Mouse (Mus musculus) liver, postnatal 0 days (tissue): ENCODE results near the gene Mfrp. TPM values are rescaled to one million over a fixed set of nuclear protein-coding genes. Genes with fewer than 3 reads are reported as not detected.

Experiments used
- ATAC-seq: fragments of 200-750 bp; cut with Nextera tagmentation; 2 replicates; pipeline ENCODE4 v1.8.0; 2017; ENCODE audit warnings: mild to moderate bottlenecking, moderate library complexity
- DNase-seq: peaks from one replicate; pipeline ENCODE4 v3.0.0-alpha.2; 2016
- H3K27ac ChIP-seq: fragments of 300-500 bp; sonication (generic); 2 replicates; pipeline ENCODE4 v1.5.1; 2014; ENCODE audit warnings: antibody characterized with exemption, moderate library complexity, mild to moderate bottlenecking, low read depth
- H3K27me3 ChIP-seq: fragments of 300-500 bp; sonication (generic); 2 replicates; pipeline ENCODE4 v1.6.1; 2014; ENCODE audit warnings: low read length, control low read depth, mixed read lengths; ENCODE audit not compliant: insufficient read depth
- H3K36me3 ChIP-seq: fragments of 300-500 bp; sonication (generic); replicated peaks from 2 replicates; pipeline ENCODE4 v1.6.1; 2014; ENCODE audit warnings: mild to moderate bottlenecking, control low read depth, low read length, moderate library complexity, mixed read lengths; ENCODE audit not compliant: insufficient read depth
- H3K4me1 ChIP-seq: fragments of 300-500 bp; sonication (generic); 2 replicates; pipeline ENCODE4 v1.6.1; 2014; ENCODE audit warnings: antibody characterized with exemption, mild to moderate bottlenecking, control low read depth; ENCODE audit not compliant: insufficient read depth
- H3K4me2 ChIP-seq: fragments of 300-500 bp; sonication (generic); 2 replicates; pipeline ENCODE4 v1.6.1; 2014; ENCODE audit warnings: low read depth, mild to moderate bottlenecking, low read length, moderate library complexity, mixed read lengths
- H3K4me3 ChIP-seq: fragments of 300-500 bp; sonication (generic); 2 replicates; pipeline ENCODE4 v1.5.1; 2014; ENCODE audit warnings: low read depth, low read length
- H3K9ac ChIP-seq: fragments of 300-500 bp; sonication (generic); replicated peaks from 2 replicates; pipeline ENCODE4 v1.6.1; 2014; ENCODE audit warnings: mild to moderate bottlenecking, moderate library complexity
- H3K9me3 ChIP-seq: fragments of 300-500 bp; sonication (generic); 2 replicates; pipeline ENCODE4 v1.6.1; 2016; ENCODE audit warnings: mild to moderate bottlenecking, control low read depth, low read length, mixed read lengths
- CTCF ChIP-seq: sonication (generic); IDR thresholded peaks from 2 replicates; pipeline ENCODE4 v1.5.1; 2016; ENCODE audit warnings: antibody characterized with exemption, low read depth
- EP300 ChIP-seq: IDR thresholded peaks from 2 replicates; pipeline ENCODE4 v1.6.1; 2016; ENCODE audit warnings: antibody characterized with exemption, low read depth, mild to moderate bottlenecking
- WGBS: fragments of 180-500 bp; shearing (Covaris S2); extraction: QIAGEN DNeasy Blood & Tissue Kit; methylation state at CpG from one replicate; pipeline ENCODE4 v1.1.7; 2014; ENCODE audit not compliant: insufficient replicate concordance; 5-methylcytosine and 5-hydroxymethylcytosine counted together
- polyA plus RNA-seq: library from polyadenylated mRNA; unstranded; fragments of >200 nt; fragmentation: Nextera tagmentation; extraction: Ambion mirVana; gene quantifications from 2 replicates; pipeline ENCODE4 v1.2.1, GENCODE M21; 2015

The Mfrp gene
- polyA plus RNA-seq, 1 experiment from 2014 or later, result not detected

- Histone ChIP-seq H3K4me1 (peaks cover 9% of the 10 kb centered on the region; the same call in 1 of the 2 replicates), H3K27ac (no peak overlapping the region), H3K4me2 (no peak overlapping the region), H3K9me3 (no peaks in the 10 kb centered on the region), H3K27me3 (0 out of 2 replicates have a peak, but pooled peaks cover 3% of the 10 kb centered on the region), H3K36me3 (no peaks in the 10 kb centered on the region), H3K4me3 (no peak overlapping the region), H3K9ac (no peak overlapping the region)
- ATAC-seq (no peak), DNase-seq (no peak)
- WGBS, result 58% methylated on average over 6 of the region's 6 CpGs
- peak; percentile 71 for TF ChIP-seq CTCF
- no peak for TF ChIP-seq EP300
These were observed 22.8 kb downstream of the Mfrp start for GRCm38 (mm10) chr9:44124317-44124716.

DNA sequence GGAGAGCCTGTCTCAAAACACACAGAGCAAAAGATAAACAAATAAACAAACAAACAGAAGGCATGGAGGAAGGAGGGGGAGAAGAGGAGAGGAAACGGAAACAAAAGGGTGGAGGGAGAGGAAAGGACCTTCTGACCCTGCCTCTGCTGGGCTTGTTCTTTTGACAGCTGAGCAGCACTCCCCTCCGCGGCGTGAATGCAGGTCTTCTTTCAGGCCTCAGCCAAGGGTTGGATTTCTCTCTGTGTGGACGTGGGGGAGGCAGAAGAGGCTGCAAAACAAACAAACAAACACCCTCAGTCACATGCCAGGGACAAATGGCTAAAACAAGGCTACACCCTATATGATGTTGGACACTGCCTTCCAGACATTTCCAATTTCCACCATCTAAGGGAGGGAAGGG, 23.5 kb downstream of the Mfrp start:
- 0 out of 2 replicates have a peak, but pooled peaks cover 3% of the 10 kb centered on the region for H3K27me3 ChIP-seq
- no peak for ATAC-seq
- H3K9ac ChIP-seq, result no peak overlapping the region
- peaks cover 13% of the 10 kb centered on the region for H3K4me1 ChIP-seq
- H3K4me2 ChIP-seq, result no peak overlapping the region
- H3K9me3 ChIP-seq, result no peaks in the 10 kb centered on the region
- DNase-seq, result no peak
- no peak overlapping the region for H3K27ac ChIP-seq
- TF ChIP-seq EP300 (no peak), CTCF (no peak)
- no peaks in the 10 kb centered on the region for H3K36me3 ChIP-seq
- H3K4me3 ChIP-seq, result no peak overlapping the region
- WGBS, result 61% methylated on average over 5 of the region's 5 CpGs

DNA sequence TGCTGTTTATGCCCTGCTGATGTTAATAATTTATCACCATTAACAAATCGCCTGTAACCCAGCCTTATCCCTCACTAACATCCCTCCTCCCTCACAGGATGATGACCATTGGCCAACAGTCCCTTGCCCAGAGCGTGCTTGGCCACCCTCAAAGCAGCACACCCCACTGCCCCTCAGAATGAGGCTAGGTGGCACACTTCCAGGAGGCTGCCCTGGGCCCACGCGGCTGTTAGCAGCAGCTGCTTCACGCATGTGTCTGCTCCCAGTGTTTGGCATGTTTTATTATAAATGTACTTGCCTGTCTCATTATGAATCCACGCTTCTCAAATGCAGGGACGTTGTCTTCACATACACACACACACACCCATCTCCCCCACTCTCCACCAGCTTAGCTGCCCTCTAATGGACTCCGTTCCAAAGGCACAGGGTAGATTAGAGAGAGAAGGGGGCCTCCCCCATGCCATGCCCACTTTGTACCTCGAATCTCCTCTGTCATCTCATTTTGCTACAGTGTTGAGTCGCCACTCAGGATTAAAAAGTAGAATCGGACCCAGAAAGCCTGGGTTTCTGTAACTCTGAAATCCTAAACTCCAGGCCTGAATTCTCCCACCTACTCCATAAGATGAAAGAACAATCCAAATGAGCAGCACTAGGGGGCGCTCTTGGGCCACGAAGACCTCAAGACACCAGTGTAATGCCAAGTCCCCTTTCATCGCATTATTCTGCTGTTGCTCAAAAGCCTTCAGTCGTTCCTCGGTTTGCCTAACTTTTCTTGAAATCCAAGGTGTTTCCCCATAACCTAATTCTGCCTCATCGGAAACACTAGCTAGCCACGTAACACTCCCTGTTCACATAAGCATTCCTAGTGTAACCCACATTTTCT, 24.3 kb downstream of the Mfrp start:
- H3K4me3 ChIP-seq, result peak overlapping the region; percentile 9; the same call in 1 of the 2 replicates
- peak; percentile 43 for ATAC-seq
- H3K9ac ChIP-seq, result no peak overlapping the region
- no peaks in the 10 kb centered on the region for H3K36me3 ChIP-seq
- TF ChIP-seq EP300 (no peak), CTCF (peak; percentile 93)
- peak; percentile 87 for DNase-seq
- 34% methylated on average over 18 of the region's 18 CpGs for WGBS
- H3K27me3 ChIP-seq, result peaks cover 8% of the 10 kb centered on the region; the same call in 1 of the 2 replicates
- no peaks in the 10 kb centered on the region for H3K9me3 ChIP-seq
- H3K4me2 ChIP-seq, result peak overlapping the region; percentile 53
- H3K4me1 ChIP-seq, result peaks cover 20% of the 10 kb centered on the region
- peak overlapping the region; percentile 68; the same call in 1 of the 2 replicates for H3K27ac ChIP-seq

DNA sequence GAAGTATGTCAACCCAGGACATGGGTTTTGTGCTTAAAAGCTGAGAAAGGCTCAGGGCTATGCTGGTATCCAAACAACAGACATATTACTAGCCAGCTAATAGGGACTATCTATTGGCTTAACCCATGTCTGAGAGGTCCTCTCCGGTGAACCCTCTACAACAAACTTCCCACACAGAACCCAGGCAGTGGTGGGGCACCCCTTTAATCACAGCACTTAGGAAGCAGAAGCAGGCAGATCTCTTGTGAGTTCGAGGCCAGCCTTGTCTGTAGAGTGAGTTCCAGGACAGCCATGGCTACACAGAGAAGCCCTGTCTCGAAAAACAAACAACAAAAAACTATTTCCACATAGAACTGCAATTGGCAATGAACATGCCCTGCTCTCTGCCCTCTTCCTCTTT, 25.2 kb downstream of the Mfrp start:
- 59% methylated on average over 3 of the region's 3 CpGs for WGBS
- DNase-seq, result no peak
- no peaks in the 10 kb centered on the region for H3K36me3 ChIP-seq
- H3K27ac ChIP-seq, result peak overlapping the region; percentile 68
- peaks cover 20% of the 10 kb centered on the region for H3K4me1 ChIP-seq
- peaks cover 16% of the 10 kb centered on the region for H3K27me3 ChIP-seq
- ATAC-seq, result no peak
- no peak for TF ChIP-seq EP300
- no peak for TF ChIP-seq CTCF
- no peak overlapping the region for H3K9ac ChIP-seq
- peak overlapping the region; percentile 9; the same call in 1 of the 2 replicates for H3K4me3 ChIP-seq
- H3K4me2 ChIP-seq, result 0 out of 2 replicates have a peak overlapping the region, but pooled peaks have one; percentile 53
- H3K9me3 ChIP-seq, result no peaks in the 10 kb centered on the region

GRCm38 (mm10) chr9:44127351-44127801, 25.8 kb downstream of the Mfrp start:
- Histone ChIP-seq H3K4me1 (peaks cover 20% of the 10 kb centered on the region), H3K36me3 (no peaks in the 10 kb centered on the region), H3K9me3 (no peaks in the 10 kb centered on the region), H3K27me3 (peaks cover 19% of the 10 kb centered on the region), H3K4me3 (no peak overlapping the region), H3K4me2 (no peak overlapping the region), H3K9ac (no peak overlapping the region), H3K27ac (peak overlapping the region; percentile 68)
- ATAC-seq (no peak), DNase-seq (no peak)
- WGBS, result 59% methylated on average over 3 of the region's 3 CpGs
- no peak for TF ChIP-seq CTCF
- no peak for TF ChIP-seq EP300

GRCm38 (mm10) chr9:44129633-44130032, 28.1 kb downstream of the Mfrp start:
- H3K27ac ChIP-seq, result peak overlapping the region; percentile 81

More at GRCm38 (mm10) chr9:44129633-44130032, 28.1 kb downstream of the Mfrp start:
- TF ChIP-seq CTCF (no peak), EP300 (no peak)
- Histone ChIP-seq H3K9ac (peak overlapping the region; percentile 37; the same call in 1 of the 2 replicates), H3K27me3 (peaks cover 41% of the 10 kb centered on the region), H3K4me3 (peak overlapping the region; percentile 33), H3K36me3 (no peaks in the 10 kb centered on the region), H3K4me2 (peak overlapping the region; percentile 71), H3K9me3 (no peaks in the 10 kb centered on the region), H3K4me1 (peaks cover 28% of the 10 kb centered on the region)
- ATAC-seq (peak; percentile 22), DNase-seq (no peak)
- 10% methylated on average over 9 of the region's 9 CpGs for WGBS
